Mouse (Mus musculus): ENCODE measurements around the gene Nfia.

The Nfia gene

DNA sequence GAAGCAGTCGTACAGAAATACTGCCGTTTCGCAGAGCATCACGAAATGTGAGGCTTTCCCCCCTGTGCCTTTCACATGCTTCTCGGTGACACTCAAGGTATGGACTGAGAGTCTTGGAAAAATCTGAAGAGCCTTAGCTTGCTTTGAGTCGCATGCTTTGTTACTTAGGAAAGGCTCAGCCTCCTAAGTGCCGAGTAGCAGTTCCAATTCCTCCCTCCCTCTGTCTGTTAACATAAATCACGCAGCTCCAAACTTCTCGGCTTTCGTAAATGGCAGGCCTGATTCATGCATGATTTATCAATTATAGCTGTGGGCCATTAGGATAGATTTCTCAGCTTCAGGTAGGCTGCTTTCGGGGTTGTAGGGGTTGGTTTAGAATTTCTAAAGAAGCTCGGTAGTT, 284.7 kb downstream of the Nfia start:
- DNase-seq (ENCODE audit: low read depth, low spot score), result no peak

DNA sequence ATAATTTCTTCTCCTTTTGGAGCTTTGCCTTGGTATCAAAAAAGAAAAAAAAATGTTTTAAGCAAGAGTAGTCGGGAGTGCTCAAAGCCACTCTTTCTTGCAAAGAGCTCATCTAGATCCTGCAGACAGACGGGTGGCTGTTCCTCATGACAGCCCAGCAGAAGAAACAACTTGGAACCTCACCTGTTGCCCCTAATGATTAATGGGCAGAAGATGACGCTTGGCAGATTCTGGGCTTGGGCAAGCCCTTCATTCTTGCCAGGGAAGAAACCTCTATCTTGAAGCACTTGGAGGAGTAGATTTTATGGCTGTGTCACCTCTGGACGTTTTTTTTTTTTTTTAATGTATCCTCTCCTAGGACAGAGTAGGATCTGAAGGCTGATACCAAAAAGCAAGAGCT, 285.2 kb downstream of the Nfia start:
- no peak for DNase-seq (ENCODE audit: low read depth, low spot score)

DNA sequence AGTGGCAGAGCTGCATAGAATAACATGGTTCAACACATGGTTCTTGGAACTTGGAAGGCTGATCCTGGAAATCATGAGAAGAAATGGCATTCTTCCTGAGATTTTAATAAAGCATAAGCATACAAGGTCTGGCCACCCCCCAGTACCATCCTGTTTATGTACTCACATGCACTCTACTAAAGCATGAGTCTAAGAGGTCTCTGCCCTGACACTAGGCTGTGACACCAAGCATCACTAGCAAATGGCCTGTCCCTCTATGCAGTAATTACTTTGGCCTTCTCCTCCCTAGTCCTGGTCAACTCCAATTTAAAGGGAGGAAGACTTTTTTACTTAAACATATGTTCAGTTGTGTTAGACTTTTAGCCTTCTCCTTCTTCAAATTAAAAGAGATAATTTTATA, 285.6 kb downstream of the Nfia start:
- DNase-seq (ENCODE audit: low read depth, low spot score), result no peak

DNA sequence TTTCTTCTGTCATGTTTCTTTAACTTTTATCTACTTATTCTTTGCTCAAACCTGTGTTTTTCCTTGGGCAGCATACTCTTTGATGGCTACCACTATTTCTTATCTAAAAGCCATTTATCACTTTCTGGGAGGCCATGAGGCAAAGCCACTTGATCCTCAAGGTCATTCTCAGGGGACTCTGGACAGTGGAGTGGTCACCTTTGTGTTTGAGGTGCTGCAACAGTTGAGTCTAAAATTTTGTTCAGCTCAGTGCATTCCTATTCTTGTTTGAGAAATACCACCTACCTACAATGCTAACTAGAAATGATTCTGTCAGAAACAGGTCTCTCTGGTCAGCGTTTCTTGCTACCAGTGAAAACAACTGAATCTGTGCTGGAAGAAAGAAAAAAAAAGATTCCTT, 288.1 kb downstream of the Nfia start:
- DNase-seq (ENCODE audit: low read depth, low spot score), result no peak

- DNase-seq (ENCODE audit: low read depth, low spot score), result no peak
Observed at GRCm38 (mm10) chr4:98061086-98061485, 288.6 kb downstream of the Nfia start.

- DNase-seq (ENCODE audit: low read depth, low spot score), result no peak
Observed at GRCm38 (mm10) chr4:98063280-98063679, 290.7 kb downstream of the Nfia start.

GRCm38 (mm10) chr4:98076106-98076505, 303.6 kb downstream of the Nfia start:
- DNase-seq (ENCODE audit: low read depth, low spot score), result no peak

- no peak for DNase-seq (ENCODE audit: low read depth, low spot score)
Observed at GRCm38 (mm10) chr4:98076624-98077023, 304.1 kb downstream of the Nfia start.

DNA sequence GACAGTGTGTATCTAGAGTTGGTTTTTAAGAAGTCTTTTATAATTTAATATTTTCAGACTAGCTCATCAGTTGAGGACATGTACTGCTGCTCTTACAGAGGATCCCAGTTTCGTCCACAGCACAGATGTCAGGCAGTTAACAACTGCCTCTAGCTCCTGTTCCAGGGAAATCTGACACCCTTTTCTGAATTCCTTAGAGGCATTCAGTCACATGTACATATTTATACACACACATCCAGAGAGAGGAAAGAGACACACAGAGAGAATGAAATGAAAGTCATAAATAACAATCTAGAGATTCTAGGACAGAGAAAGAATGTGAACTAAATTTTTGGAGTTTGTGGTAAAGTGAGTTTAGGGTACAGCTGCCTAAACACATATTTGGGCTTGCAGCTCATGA, 308.1 kb downstream of the Nfia start:
- no peak for DNase-seq (ENCODE audit: low read depth, low spot score)

- no peak for DNase-seq (ENCODE audit: low read depth, low spot score)
Observed at GRCm38 (mm10) chr4:98081962-98082361, 309.4 kb downstream of the Nfia start.

- DNase-seq (ENCODE audit: low read depth, low spot score), result no peak
Observed at GRCm38 (mm10) chr4:98082512-98082911, 310.0 kb downstream of the Nfia start.

- DNase-seq (ENCODE audit: low read depth, low spot score), result no peak
Observed at GRCm38 (mm10) chr4:98085060-98085459, 312.5 kb downstream of the Nfia start.

DNA sequence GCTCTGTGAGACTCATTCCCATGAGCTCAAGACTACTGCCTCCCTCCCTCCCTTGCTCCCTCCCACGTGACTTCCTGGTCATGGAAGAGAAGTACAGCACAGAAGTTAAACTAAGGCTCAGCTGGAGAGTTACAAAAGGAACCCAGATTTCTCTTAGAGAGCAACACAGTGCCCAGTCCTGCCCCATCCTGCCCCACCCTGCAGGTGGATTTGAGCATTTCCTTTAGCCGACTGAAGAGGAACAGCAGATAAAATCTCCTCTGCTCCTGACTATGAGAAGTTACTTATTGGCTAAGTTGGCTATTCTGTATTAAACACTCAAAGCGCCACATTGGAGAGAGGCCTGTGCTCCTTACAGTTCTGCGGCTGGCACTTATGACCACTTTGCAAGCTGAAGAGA, 314.4 kb downstream of the Nfia start:
- no peak for DNase-seq (ENCODE audit: low read depth, low spot score)

GRCm38 (mm10) chr4:98089985-98090384, 317.5 kb downstream of the Nfia start:
- no peak for DNase-seq (ENCODE audit: low read depth, low spot score)

- DNase-seq (ENCODE audit: low read depth, low spot score), result no peak
Observed at GRCm38 (mm10) chr4:98090586-98090985, 318.1 kb downstream of the Nfia start.

DNA sequence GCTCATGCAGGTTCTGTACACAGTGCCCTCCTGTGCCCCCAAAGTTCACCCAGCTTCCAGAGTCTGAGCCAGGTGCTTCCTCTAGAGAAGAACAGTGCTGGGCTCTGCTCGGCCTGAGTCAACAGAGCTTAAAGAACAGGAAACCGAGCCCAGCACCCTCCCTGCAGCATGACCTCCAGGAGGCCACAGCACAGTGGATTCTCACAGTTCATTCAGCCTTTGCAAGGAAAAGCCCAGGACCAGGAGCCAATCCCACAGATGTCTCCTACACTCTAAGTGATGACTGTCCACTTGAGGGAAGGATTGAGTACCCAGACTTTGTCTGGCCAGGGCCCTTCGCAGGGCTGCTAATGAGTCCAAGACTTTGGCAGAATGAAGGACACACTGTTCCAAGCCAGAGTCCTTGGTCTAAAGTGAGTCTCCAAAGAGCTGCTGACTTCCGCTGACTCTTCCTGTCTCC, 318.9 kb downstream of the Nfia start:
- DNase-seq (ENCODE audit: low read depth, low spot score), result no peak

DNA sequence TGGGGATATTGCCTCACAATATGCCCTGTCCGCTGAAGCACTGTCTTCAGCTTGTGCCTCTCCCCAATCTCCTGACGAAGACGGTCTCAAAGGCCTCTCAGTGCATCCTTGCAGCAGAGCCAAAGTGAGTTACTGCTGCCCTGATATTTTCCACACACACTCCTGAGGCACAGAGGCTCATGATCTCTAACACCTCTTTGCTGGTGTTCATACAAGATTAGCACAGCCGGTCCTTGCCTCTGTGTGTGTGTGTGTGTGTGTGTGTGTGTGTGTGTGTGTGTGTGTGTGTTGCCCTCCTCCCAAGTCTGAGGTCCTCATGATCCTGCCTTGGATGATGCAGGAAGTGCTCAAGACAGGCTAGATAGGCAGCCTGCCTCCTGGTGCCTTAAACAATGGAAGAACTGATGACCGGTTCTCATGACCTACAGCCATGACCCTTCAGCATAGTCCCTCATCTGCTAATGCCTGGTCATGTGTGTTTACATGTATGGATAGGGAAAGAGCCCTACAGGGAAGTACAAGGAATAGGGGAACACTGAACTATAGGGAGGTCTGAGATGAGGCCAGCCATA, 319.5 kb downstream of the Nfia start:
- no peak for DNase-seq (ENCODE audit: low read depth, low spot score)

GRCm38 (mm10) chr4:98094112-98094805, 321.7 kb downstream of the Nfia start:
- no peak for DNase-seq (ENCODE audit: low read depth, low spot score)

- no peak for DNase-seq (ENCODE audit: low read depth, low spot score)
Observed at GRCm38 (mm10) chr4:98095060-98095459, 322.5 kb downstream of the Nfia start.

- DNase-seq (ENCODE audit: low read depth, low spot score), result no peak
Observed at GRCm38 (mm10) chr4:98097013-98097566, 324.6 kb downstream of the Nfia start.

GRCm38 (mm10) chr4:98098663-98099062, 326.1 kb downstream of the Nfia start:
- DNase-seq (ENCODE audit: low read depth, low spot score), result no peak

- no peak for DNase-seq (ENCODE audit: low read depth, low spot score)
Observed at GRCm38 (mm10) chr4:98099433-98099832, 326.9 kb downstream of the Nfia start.

Measured in embryo, embryonic 11.5 days (tissue).